Mouse (Mus musculus): ENCODE results near the gene Zfhx2. TPM values are rescaled to one million over a fixed set of nuclear protein-coding genes. Genes with fewer than 3 reads are reported as not detected.

Gene Zfhx2
- polyA plus RNA-seq (2017; shearing (Covaris generic)) = 1 to 10 TPM; 4.6 to 6.7 TPM

DNA sequence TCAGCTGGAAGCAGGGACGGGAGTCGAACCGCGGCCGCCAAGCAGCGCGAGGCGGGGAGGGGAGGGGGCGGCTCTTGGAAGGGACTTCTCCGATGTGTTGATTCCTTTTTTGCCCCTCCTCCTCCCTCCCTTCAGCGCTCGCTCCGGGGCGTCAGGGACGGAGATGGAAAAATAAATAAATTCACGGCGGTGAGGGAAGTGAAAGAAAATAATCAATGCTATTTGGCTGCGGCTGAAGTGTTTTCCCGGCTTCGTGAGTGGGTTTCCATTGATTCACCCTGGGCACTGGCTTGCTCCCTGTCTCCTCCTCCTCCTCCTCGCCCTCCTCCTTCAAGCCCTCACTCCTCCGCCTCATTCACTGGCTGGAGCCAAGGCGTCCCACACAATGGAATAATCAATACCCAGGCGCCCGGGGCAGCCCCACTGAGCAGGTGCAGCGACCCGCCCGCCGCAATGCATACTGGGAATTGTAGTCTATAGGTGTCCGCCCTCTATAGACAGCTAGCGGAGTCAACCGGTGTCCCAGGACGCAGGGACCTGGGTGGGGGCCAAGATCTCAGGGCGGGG, at the start of gene Zfhx2:
Gene Zfhx2 (minus strand): TSS at position 314 of the 567 bp plus-strand sequence.

DNA sequence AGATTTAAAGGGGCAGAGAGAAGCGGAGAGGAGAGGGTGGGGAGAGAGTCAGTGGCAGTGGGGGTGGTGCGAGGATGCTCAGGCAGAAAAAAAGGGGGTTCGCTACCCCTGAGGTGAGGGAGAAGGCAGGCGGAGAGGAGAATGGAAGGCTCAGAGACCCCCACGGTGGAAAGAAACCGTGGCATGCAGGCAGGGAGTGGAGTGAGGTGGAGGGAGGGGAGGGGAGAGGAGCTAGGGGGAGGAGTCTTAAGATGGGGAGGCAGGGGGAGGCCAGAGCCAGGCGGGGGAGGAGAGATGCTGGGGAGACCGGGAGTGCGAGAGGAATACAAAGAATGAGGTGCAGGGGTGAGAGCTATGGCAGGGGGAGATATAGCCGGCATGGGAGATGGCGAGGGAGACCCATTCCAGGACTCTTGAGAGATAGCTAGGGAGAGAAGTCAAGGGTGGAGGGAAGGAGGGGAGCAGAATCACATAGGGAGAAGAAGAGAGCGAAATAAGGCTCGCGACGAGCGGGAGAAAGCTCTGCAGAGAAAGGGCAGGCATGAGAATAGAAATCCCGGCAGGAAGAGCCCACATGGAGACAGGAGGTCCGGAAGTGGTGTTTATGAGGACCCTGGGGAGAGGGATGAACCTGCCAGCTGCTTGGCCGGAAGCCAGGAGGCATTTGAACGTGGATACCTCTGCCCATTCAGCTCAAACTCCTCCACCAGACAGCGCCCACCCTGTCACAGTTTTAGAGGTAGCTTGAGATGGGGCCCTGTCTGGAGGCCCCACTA, 24.5 kb upstream of the Zfhx2 start, which contains the start of gene Jph4:
Gene Jph4 (minus strand): TSS at position 511 of the 776 bp plus-strand sequence.

DNA sequence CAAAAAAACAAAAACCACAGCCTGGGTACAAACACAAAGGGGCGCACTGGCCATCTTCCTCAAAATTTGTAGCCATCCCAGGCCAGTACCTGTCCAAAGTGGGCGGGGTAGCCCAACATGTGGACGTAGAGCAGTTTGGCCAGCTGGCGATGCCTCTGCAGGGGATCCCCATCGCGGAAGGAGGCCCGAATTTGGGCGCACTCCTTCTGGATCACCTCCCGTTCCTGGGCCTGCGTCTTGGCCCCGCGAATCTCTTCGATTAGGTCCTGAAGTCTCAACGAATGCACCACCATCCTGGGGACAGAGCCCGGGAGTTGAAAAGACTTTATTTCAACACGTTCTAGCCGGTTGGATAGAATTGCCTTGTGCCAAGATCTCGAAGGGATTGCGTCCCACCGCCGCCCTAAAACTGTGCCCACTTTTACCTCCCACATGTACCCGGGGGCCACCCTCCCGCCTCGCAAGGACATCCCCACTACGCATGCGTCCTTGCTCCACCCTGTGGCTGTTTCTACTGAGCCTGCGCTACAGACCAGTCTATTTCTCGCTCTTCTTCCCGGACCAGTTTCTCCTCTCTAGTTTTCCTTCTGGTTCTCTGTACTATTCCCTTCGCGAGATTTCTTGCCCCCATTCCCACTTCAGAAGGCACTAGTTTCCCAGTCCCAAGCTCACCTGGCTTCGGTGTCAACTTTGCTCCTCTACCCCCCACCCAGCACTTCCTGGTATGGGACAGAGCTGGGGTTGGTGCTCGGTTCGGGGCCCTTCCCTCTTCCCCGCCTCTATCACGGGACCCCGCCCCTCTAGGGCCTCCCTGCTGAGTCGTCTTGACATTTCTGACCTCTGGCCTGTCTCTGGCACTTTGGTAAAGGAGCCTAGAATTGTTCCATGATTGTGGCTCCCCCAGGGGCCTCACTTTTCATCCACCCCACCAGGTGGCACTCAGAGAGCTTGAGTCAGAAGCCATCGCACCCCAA, 14.0 kb upstream of the Zfhx2 start, which contains the start of gene Ap1g2:
Gene Ap1g2 (minus strand): TSS at position 758 of the 974 bp plus-strand sequence.

DNA sequence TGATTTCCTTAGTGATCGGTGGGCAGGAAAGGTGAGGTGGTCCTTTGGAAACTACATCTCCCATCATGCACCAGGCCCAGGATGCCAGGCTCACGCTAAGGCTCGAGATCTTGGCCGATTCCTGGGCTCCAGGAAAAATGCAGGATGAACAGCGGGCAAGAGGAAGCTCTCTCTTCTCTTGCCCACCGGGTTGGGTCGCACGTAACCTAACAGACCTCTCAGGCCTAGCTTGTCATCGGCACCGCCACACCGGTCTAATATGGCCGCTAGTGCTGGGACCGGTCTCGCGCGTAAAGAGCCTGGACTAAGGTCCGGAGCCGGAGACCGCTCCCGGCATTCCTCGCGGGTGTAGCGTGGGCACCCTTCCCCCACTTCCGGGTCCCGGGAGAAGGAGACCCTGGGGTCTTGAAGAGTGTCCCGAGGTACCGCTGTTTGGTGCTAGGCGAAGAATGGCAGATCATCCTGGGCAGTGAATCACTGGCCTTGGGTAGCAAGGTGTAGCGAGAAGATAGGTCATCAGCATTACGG, 2.6 kb upstream of the Zfhx2 start, which contains the start of gene Thtpa:
Gene Thtpa (plus strand): TSS at position 81 of the 528 bp plus-strand sequence.

DNA sequence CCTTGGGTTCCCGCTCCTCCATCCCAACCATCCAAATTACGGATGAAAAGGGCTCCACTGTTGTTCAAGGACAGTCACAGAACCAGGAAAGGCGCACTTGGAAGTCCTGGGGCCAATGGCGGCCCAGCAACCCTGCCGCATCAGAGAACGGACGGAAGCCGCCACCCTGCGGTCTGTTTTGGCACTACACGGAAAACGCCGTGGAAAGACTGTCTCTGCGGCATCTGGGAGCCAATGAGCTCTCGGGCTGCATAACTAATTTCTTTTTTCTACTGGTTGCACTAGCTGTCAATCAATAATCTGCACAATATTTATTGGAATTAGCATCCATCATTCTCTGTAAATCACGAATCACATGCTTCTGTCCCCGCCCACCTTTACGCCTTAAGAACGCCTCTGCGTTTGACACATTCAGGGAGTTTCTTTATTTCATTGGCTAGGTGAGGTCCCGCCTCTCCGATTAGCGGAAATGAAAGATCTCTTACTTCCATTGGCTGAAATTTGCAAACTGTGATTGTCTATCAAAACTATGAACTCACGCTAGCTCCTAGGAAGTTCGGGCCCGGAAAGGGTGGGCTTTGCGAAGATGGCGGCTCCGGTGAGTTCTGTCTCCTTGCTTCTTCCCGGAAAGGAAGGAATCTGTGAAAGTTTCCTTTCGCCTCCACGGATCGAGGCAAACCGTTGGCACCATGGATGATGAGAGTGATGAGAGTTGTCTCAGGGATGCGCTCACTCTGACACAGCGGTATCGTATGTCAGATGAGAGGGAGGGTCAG, 76.9 kb downstream of the Zfhx2 start, which contains the start of gene Ngdn:
Gene Ngdn (plus strand): TSS at position 464 of the 776 bp plus-strand sequence.

Other genes starting within 250 kb of the Zfhx2 start
- 10 to 100 TPM; 14.3 to 15.8 TPM for gene Homez, start 221.4 kb downstream of the Zfhx2 start, polyA plus RNA-seq (2017; shearing (Covaris generic))
- gene Ppp1r3e, start 214.8 kb downstream of the Zfhx2 start, polyA plus RNA-seq (2017; shearing (Covaris generic)) = 1 to 10 TPM in 1 of 2 experiments, under 1 TPM in 1; 0.54 to 1.5 TPM
- gene Bcl2l2, start 208.9 kb downstream of the Zfhx2 start, polyA plus RNA-seq (2017; shearing (Covaris generic)) = under 1 TPM; 0.20 to 0.21 TPM
- under 1 TPM in 1 of 2 experiments, not detected in 1; 0.30 TPM for gene Gm20521, start 208.9 kb downstream of the Zfhx2 start, polyA plus RNA-seq (2017; shearing (Covaris generic))
- 100 to 1,000 TPM; 180 to 240 TPM for gene Pabpn1, start 199.8 kb downstream of the Zfhx2 start, polyA plus RNA-seq (2017; shearing (Covaris generic))
- gene Slc22a17, start 179.2 kb downstream of the Zfhx2 start, polyA plus RNA-seq (2017; shearing (Covaris generic)) = 1 to 10 TPM; 3.1 to 7.2 TPM
- not detected for gene Efs, start 166.2 kb downstream of the Zfhx2 start, polyA plus RNA-seq (2017; shearing (Covaris generic))
- not detected for gene Il25, start 159.6 kb downstream of the Zfhx2 start, polyA plus RNA-seq (2017; shearing (Covaris generic))
- under 1 TPM in 1 of 2 experiments, not detected in 1; 0.43 TPM for gene Cmtm5, start 156.1 kb downstream of the Zfhx2 start, polyA plus RNA-seq (2017; shearing (Covaris generic))
- gene Myh6, start 125.4 kb downstream of the Zfhx2 start, polyA plus RNA-seq (2017; shearing (Covaris generic)) = under 1 TPM in 1 of 2 experiments, not detected in 1; 0.05 TPM
- not detected for gene Gm17428, start 115.4 kb downstream of the Zfhx2 start, polyA plus RNA-seq (2017; shearing (Covaris generic))
- under 1 TPM in 1 of 2 experiments, not detected in 1; 0.11 TPM for gene Myh7, start 97.7 kb downstream of the Zfhx2 start, polyA plus RNA-seq (2017; shearing (Covaris generic))
- gene Ngdn, start 76.9 kb downstream of the Zfhx2 start, polyA plus RNA-seq (2017; shearing (Covaris generic)) = 100 to 1,000 TPM; 108 to 134 TPM
- 10 to 100 TPM in 1 of 2 experiments, 1 to 10 TPM in 1; 7.3 to 14.3 TPM for gene Thtpa, start 2.5 kb upstream of the Zfhx2 start, polyA plus RNA-seq (2017; shearing (Covaris generic))
- gene Ap1g2, start 14.3 kb upstream of the Zfhx2 start, polyA plus RNA-seq (2017; shearing (Covaris generic)) = 100 to 1,000 TPM; 102 to 150 TPM
- gene Jph4, start 24.6 kb upstream of the Zfhx2 start, polyA plus RNA-seq (2017; shearing (Covaris generic)) = under 1 TPM in 1 of 2 experiments, not detected in 1; 0.32 TPM
- not detected for gene Dhrs2, start 129.7 kb upstream of the Zfhx2 start, polyA plus RNA-seq (2017; shearing (Covaris generic))